Mouse (Mus musculus) left cerebral cortex, adult 2 months (tissue): ENCODE measurements at regions not wholly inside any gene's neighbourhood (a gene's known extent, or its start where the extent isn't known, plus 50 kb on each side); places are given as distances from the start of the nearest gene placed in this dataset.

ENCODE experiments used
- DNase-seq, 2 experiments: peaks; one replicate each; pipeline ENCODE4 v3.0.0; 2021 to 2022; ENCODE audit warnings: low spot score in 2 of 2, mixed read lengths in 1 of 2; ENCODE audit errors: extremely low spot score in 1 of 2
- H3K27ac ChIP-seq: fragments of 200-600 bp; 2 replicates; pipeline ENCODE4 v1.8.1; 2022
- H3K4me3 ChIP-seq: fragments of 200-600 bp; 2 replicates; pipeline ENCODE4 v1.8.1; 2022
- CTCF ChIP-seq: fragments of 200-600 bp; IDR thresholded peaks from 2 replicates; pipeline ENCODE4 v1.8.1; 2022; ENCODE audit warnings: antibody characterized with exemption, mild to moderate bottlenecking, moderate library complexity
- intact Hi-C: fragments of 180-260 bp; cut with DNase I; formaldehyde crosslinking; loops from one replicate; pipeline ENCODE4 v1.15.1; 2025

DNA sequence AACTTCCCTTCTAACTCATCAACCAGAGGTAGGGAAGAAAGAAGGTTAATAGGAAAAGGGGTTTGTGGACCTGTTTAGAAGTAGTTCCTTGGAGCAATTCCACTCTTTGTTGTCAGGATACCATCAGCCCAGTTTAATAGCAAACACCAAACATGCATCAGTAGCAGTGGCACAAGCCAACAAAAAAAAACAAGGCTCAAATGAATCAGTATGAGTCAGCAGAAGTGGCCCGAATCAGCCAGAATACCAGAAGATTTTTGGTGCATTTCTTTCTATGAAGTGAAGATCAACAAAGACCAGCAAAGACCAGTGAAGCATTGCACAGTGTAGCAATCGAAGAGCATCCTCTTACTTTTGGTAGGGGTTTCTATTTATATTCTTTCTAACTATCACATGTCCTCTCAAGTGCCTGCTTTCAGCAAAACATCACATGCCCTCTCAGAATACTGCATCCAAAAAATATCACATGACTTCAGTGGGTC is 52.9 kb upstream of the Gm10944 start:
- DNase-seq = no peak
- H3K27ac ChIP-seq = no peak overlapping the region
- intact Hi-C loops = no loop called here
- no peak overlapping the region for H3K4me3 ChIP-seq
- no peak for TF ChIP-seq CTCF

DNA sequence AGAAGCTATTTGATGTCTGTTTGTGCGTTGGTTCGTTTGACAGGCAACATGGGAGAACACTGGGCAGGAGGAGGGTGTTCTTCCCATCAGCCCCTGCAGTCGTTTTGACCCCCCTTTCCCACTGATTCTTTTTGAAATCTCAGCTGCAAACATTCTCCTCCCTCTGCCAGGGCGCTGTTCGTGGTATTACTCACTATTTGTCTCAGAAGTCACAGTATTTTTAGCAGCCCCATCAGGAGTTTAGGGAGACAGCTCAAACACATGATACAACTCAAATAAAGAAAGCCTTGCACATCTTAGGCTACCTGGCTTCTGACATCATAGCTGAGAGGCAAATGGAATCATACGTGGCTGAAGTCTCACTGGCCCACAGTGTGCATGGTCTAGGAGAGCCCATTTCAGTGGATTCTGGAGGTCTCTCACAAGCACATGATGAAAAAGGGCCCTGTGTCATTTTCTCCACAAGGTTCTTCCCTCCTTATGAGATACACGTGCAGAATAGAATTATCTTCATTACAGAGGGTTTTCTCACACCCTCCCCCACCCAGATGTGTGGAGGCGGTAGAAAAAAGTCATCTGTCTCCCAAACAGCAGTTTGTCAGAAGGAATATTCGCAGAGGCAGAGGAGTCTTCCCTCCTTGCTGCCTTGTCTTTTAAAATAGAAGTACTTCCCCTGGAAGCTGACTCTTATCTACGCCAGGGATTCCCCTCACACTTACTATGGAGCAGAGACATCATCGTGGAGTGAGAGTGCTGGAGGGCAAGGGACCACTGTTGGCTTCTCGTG is 57.1 kb upstream of the Rab32 start:
- no peak for TF ChIP-seq CTCF
- intact Hi-C loops = loop anchor here (5.0 kb wide), 1 partner anchor 72 kb away; no protein-coding TSS in a partner anchor
- DNase-seq = peak in 1 of 2 experiments; percentile 29
- no peak overlapping the region for H3K27ac ChIP-seq
- H3K4me3 ChIP-seq = no peak overlapping the region

DNA sequence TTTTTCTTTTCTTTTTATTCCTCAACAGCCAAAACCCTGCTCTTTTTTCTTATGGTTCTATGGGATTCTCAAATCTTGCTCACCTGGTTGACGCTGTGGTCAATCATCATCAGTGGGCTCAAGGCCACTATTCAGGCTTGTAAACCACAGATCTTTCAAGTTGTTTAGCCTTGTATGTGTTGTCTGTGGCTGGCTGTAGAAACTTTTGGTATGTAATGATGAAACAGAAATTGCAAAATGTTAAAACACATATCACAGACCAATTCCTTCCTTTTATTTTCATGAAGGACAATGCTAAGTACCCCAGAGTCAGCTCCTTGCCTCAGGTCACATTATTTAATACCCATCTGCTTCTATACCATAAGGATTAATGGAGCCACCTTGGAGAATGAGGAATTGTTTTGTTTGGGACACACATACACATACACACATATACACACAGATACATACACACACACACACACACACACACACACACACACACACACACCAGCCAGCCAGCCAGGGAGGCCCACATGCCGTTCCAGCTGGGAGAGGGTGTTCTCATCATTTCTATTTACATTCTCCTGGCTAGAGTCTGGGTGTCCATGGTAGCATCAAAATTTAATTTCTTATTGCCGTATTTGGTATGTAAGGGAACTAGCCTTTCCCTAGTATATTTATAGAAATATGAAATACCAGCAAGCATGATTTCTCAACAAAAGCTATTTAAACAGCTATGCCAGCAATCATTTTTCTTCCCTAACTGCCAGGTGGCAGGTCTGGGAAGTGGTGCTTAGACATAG is 52.7 kb upstream of the Rab32 start:
- no peak for TF ChIP-seq CTCF
- no peak overlapping the region for H3K4me3 ChIP-seq
- no peak for DNase-seq
- H3K27ac ChIP-seq = no peak overlapping the region
- intact Hi-C loops = loop anchor here (5.0 kb wide), 1 partner anchor 77 kb away; no protein-coding TSS in a partner anchor

DNA sequence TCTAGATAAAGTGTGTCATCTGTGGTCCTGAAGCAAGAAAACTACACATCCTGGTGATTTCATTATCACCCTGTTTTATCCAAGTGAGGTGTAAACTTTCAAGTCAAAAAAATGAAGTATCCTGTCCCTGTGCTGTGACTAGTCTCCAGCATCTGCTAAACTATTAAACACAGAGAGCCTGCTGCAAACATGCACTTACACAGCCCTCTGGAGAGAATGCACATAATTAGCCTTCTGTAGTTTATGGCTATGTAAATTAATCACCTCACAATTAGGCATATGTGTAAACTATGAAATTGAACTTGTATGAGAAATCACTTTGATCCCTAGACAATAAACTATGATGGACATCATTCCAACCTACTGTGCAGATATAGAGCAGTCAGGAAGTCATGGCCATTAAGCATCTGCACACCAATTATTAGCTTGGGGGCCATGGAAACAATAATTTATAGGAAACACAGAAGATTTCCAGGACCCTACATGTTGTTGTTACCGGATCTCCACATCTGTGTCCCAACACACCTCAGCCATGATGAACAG is 50.6 kb upstream of the Rab32 start:
- DNase-seq = no peak
- intact Hi-C loops = no loop called here
- no peak overlapping the region for H3K4me3 ChIP-seq
- no peak overlapping the region for H3K27ac ChIP-seq
- no peak for TF ChIP-seq CTCF
